Mouse (Mus musculus): ENCODE measurements at regions not wholly inside any gene's neighbourhood (a gene's known extent, or its start where the extent isn't known, plus 50 kb on each side); places are given as distances from the start of the nearest gene placed in this dataset.

DNA sequence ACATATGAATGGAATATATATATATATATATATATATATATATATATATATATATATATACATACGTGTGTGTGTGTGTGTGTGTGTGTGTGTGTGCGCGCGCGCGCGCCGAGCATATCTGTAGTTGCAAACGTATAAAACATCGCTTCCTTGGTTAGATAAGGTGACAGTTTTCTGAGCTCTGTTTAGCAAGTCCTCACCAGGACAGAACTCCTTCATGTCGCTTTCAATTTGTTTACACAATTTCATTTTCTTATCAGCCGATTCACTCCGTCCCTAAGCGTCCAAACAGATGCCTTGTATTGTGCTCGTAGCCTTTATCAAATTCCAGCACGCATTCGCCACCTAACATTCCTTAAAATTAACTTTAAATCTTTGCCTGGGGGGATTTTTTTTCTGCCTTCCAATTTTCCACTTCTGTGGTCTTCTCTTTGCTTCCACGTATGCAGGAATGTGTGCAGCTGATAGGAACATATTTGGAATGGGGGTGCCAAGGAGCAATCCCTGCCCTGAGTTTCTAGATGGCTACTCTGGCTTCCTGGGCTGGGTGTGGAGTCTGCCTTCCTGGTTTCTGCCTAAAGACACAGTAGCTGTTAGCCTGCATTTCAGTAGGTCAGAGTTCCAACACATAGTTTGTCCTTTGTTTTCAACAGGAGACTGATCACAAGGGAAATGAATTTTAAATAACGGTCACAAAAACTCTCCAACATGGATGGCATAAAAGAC, 575.7 kb downstream of the Robo2 start:
- Histone ChIP-seq H3K9ac (no peak overlapping the region), H3K4me1 (ENCODE audit: insufficient read depth) (no peaks in the 10 kb centered on the region), H3K27me3 (ENCODE audit: insufficient read depth, low read length) (no peaks in the 10 kb centered on the region), H3K4me2 (peak overlapping the region; percentile 35), H3K27ac (ENCODE audit: low read depth) (no peak overlapping the region), H3K36me3 (ENCODE audit: insufficient read depth) (no peaks in the 10 kb centered on the region), H3K9me3 (ENCODE audit: low read depth, low read length) (no peaks in the 10 kb centered on the region), H3K4me3 (ENCODE audit: low read depth, low read length) (peak overlapping the region; percentile 7; the same call in 1 of the 2 replicates)
- DNase-seq: peak; percentile 35
- peak; percentile 54; the same call in 1 of the 2 replicates for ATAC-seq (ENCODE audit: insufficient read depth)
- WGBS: 42% methylated on average over 19 of the region's 19 CpGs
- TF ChIP-seq CTCF (IDR thresholded peaks at IDR 0.05; ENCODE audit: low read depth): no peak

DNA sequence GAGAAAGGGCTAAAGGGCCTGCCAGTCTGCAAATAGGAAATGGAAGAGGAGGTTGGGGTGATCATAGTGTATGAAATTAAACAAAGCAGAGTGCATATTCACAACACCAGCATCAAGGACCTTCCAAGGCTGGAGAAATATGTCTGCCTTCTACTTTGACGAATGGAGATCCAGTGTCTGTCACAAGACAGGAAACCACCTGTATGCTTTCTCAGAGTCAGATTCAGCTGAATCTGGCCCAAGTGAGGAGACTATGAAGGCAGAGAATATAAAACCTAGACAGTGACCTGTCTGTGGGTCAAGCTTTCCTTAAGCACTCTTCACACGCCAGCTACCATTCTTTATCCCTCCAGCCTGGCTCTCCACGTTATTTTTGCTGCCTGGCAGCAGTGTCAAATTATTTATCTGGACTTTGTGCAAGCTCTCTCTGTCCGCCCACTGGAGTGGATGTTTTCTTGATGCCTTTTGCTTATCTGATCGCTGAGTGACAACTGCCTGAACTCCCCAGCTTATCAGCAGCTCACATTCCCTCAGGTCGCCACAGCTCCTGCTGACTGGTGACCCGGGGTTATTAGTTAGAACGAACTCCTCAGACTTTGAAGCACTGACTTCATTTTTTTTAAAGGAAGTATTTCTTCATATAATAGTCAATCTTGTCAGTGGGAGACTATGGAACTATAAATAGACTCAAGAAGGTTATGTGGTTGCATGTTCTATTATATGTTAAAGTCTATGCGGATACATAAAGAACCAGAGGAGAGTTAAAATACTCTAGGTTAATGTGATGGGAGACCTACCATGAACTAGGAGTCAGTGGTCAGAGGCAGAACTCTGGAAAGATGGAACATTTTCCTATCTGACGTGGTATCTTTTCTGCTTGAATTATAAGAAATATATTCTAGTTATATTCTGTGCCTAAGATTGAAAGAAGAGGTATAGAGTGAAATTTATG, 590.0 kb downstream of the Robo2 start:
- WGBS: 33% methylated on average over 10 of the region's 10 CpGs

DNA sequence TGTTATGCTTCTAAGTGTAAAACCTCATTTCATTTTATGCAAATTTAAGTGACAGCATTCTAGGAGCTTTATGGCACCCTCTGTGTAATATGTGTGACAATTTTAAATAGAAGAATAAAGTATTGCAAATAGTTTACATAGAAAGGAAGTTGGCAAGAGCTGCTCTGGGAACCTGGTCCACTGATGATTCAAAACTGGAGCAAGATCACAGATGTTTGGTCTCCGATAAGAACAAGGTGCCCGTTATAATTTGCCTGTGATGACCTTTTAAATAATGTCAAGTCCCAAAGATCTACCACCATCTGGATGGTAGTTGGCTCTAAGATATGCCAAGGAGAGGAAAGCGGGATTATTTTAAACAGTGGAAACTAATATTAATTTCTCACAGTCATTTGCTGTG, 607.1 kb downstream of the Robo2 start:
- no peaks in the 10 kb centered on the region for H3K27me3 ChIP-seq (ENCODE audit: insufficient read depth, low read length)
- ATAC-seq (ENCODE audit: insufficient read depth) (no peak), DNase-seq (no peak)
- H3K4me1 ChIP-seq (ENCODE audit: insufficient read depth): no peaks in the 10 kb centered on the region
- no peak overlapping the region for H3K4me2 ChIP-seq
- H3K27ac ChIP-seq (ENCODE audit: low read depth): no peak overlapping the region
- no peaks in the 10 kb centered on the region; the same call in 1 of the 2 replicates for H3K9me3 ChIP-seq (ENCODE audit: low read depth, low read length)
- H3K9ac ChIP-seq: no peak overlapping the region
- 72% methylated on average over 3 of the region's 3 CpGs for WGBS
- no peak for TF ChIP-seq CTCF (IDR thresholded peaks at IDR 0.05; ENCODE audit: low read depth)
- no peaks in the 10 kb centered on the region for H3K36me3 ChIP-seq (ENCODE audit: insufficient read depth)
- H3K4me3 ChIP-seq (ENCODE audit: low read depth, low read length): no peak overlapping the region

More for the DNA sequence above, 590.0 kb downstream of the Robo2 start:
- Histone ChIP-seq H3K27ac (ENCODE audit: low read depth) (no peak overlapping the region), H3K4me2 (no peak overlapping the region), H3K4me3 (ENCODE audit: low read depth, low read length) (no peak overlapping the region), H3K27me3 (ENCODE audit: insufficient read depth, low read length) (no peaks in the 10 kb centered on the region), H3K36me3 (ENCODE audit: insufficient read depth) (no peaks in the 10 kb centered on the region), H3K4me1 (ENCODE audit: insufficient read depth) (no peaks in the 10 kb centered on the region), H3K9ac (no peak overlapping the region), H3K9me3 (ENCODE audit: low read depth, low read length) (no peaks in the 10 kb centered on the region)
- no peak for TF ChIP-seq CTCF (IDR thresholded peaks at IDR 0.05; ENCODE audit: low read depth)
- DNase-seq: no peak
- no peak for ATAC-seq (ENCODE audit: insufficient read depth)

DNA sequence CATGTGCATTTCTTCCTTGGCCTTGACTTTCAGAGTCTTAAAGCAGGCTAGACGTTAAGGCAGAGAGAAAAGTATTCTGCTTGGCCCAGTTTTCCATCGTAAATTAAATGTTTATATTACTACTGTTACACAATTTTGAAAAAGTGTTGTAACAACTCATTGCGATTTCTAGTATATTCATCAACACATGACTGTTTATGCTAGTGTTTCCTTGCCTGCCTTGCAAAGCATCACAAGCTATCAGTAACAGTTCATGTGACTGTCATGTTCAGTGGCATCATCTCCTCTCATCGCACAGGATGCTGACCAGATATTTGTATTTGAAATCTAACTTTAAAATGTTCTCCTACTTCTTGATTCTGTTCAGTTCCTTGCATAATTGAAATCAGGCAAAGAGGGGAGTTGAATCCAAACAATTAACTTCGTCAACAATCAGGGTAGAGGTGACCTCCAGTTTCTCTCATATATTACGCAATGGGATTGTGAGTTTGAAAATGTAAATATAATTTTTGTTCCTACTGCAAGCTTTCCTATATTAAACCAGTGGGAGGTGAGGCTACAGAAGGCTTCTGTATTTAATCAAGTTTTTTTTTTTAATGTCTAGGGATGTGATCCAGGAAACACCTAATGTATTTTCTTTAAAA, 615.0 kb downstream of the Robo2 start:
- peak; percentile 96 for ATAC-seq (ENCODE audit: insufficient read depth)

DNA sequence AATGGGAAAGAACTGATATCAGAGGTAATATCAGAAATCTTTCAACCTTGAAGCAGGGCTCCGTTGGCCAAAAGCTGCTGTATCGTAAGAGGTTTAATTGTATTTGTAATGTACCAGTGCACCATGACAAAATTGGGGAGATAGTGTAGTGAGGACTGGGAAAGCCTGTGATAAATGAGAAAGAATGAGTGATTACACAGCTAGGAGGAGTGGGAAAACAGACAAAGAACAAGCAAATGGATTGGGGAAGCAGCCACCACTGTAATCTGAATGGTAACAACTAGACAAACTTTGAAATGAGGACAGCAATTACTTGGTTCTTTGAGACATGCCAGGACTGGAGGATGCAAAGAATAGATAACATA, 626.6 kb downstream of the Robo2 start:
- no peaks in the 10 kb centered on the region for H3K9me3 ChIP-seq (ENCODE audit: low read depth, low read length)
- H3K36me3 ChIP-seq (ENCODE audit: insufficient read depth): no peaks in the 10 kb centered on the region
- WGBS: 83% methylated on average over 2 of the region's 2 CpGs
- H3K27ac ChIP-seq (ENCODE audit: low read depth): no peak overlapping the region
- H3K4me3 ChIP-seq (ENCODE audit: low read depth, low read length): no peak overlapping the region
- H3K27me3 ChIP-seq (ENCODE audit: insufficient read depth, low read length): no peaks in the 10 kb centered on the region
- TF ChIP-seq CTCF (IDR thresholded peaks at IDR 0.05; ENCODE audit: low read depth): no peak
- ATAC-seq (ENCODE audit: insufficient read depth) (no peak), DNase-seq (no peak)
- H3K4me2 ChIP-seq: no peak overlapping the region
- H3K4me1 ChIP-seq (ENCODE audit: insufficient read depth): peaks cover 4% of the 10 kb centered on the region; the same call in 1 of the 2 replicates
- no peak overlapping the region for H3K9ac ChIP-seq

More for the DNA sequence above, 615.0 kb downstream of the Robo2 start:
- H3K9ac ChIP-seq: no peak overlapping the region
- peak; percentile 77 for DNase-seq
- no peaks in the 10 kb centered on the region for H3K9me3 ChIP-seq (ENCODE audit: low read depth, low read length)
- TF ChIP-seq CTCF (IDR thresholded peaks at IDR 0.05; ENCODE audit: low read depth): no peak
- no peak overlapping the region for H3K4me2 ChIP-seq
- H3K4me1 ChIP-seq (ENCODE audit: insufficient read depth): no peaks in the 10 kb centered on the region
- H3K27me3 ChIP-seq (ENCODE audit: insufficient read depth, low read length): no peaks in the 10 kb centered on the region
- no peak overlapping the region for H3K27ac ChIP-seq (ENCODE audit: low read depth)
- H3K4me3 ChIP-seq (ENCODE audit: low read depth, low read length): no peak overlapping the region
- 35% methylated on average over 6 of the region's 6 CpGs for WGBS
- H3K36me3 ChIP-seq (ENCODE audit: insufficient read depth): no peaks in the 10 kb centered on the region

DNA sequence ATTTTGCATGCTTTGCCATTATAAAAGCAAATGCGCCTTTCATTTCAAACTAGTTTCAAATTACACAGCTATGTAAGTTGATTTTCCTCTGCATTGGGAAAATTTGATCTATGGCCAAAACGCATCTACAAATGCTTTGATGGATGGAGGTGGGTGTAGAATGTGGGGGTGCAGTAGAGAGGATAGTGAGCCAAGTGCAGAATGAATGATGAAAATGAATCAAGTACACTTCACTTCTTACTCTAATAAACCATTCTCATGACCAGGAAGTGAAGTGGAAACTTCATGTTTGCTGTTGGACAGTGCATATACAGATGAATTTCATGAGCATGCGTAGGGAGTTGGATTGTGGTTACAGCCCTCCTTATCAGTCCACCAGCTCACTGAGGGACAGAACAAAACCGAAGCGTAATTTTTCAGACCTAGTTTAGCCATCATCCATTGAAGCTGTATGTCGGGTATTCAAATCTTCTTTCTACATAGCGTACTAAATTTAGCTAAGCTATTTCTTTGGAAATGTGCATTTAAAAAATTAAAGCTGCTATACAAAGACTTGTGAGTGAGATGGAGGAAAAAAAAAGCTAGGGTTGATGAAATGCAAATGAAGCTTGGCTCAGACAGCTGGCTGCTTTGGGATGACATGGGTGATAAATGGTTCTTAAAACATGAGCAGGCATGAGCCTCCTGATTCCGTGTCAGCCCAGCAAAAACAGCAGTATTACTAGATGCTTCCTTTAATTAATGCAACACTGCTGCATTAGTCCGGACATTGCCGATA, 627.1 kb downstream of the Robo2 start:
- no peak for TF ChIP-seq CTCF (IDR thresholded peaks at IDR 0.05; ENCODE audit: low read depth)
- no peaks in the 10 kb centered on the region for H3K9me3 ChIP-seq (ENCODE audit: low read depth, low read length)
- H3K4me2 ChIP-seq: no peak overlapping the region
- WGBS: 65% methylated on average over 10 of the region's 10 CpGs
- H3K27ac ChIP-seq (ENCODE audit: low read depth): no peak overlapping the region
- H3K27me3 ChIP-seq (ENCODE audit: insufficient read depth, low read length): no peaks in the 10 kb centered on the region
- H3K9ac ChIP-seq: no peak overlapping the region
- H3K4me3 ChIP-seq (ENCODE audit: low read depth, low read length): no peak overlapping the region
- ATAC-seq (ENCODE audit: insufficient read depth) (no peak; the same call in 1 of the 2 replicates), DNase-seq (peak; percentile 31)
- H3K36me3 ChIP-seq (ENCODE audit: insufficient read depth): no peaks in the 10 kb centered on the region
- peaks cover 4% of the 10 kb centered on the region; the same call in 1 of the 2 replicates for H3K4me1 ChIP-seq (ENCODE audit: insufficient read depth)
